Mouse (Mus musculus): ENCODE results near the gene Fes.

DNA sequence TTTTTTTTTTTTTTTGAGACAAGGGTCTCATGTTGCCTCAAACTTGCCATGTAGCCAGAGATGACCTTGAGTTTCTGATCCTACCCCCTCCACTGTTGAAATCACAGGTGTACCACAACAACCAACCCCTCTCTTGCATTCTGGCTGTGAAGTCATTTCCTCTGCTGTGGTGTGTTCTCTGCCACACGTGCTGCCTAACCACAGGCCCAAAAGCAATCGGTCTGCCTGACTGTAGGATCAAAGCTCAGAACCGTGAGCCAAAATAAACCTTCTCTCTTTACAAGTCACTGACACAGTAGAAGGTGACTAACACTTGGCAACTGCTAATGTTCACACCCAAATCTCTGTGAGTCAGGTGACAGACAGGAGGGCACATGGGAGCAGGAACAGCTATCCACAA, 27.3 kb downstream of the Fes start:
- TF ChIP-seq CTCF (IDR thresholded peaks at IDR 0.05; ENCODE audit: extremely low read depth, insufficient read depth, low read length) (no peak), POLR2A (IDR thresholded peaks at IDR 0.05; ENCODE audit: extremely low read depth, insufficient read depth, low read length) (no peak)

All from cortical plate, adult 2 months (tissue).